Mouse (Mus musculus) lung, embryonic 15.5 days (tissue): ENCODE results near the gene Cypt14. TPM values are rescaled to one million over a fixed set of nuclear protein-coding genes. Genes with fewer than 3 reads are reported as not detected.
"Not testable (repeated sequence)": the region's sequence is repeated elsewhere in the genome, so short reads cannot be mapped to it uniquely, and the experiment has no call there.

ENCODE experiments used
- ATAC-seq: fragments of 200-750 bp; cut with Nextera tagmentation; 2 replicates; pipeline ENCODE4 v1.8.0; 2017; ENCODE audit warnings: moderate number of reproducible peaks, borderline replicate concordance; ENCODE audit not compliant: low FRiP score, low TSS enrichment; ENCODE audit errors: extremely low read depth
- H3K27ac ChIP-seq: fragments of 300-500 bp; sonication (generic); 2 replicates; pipeline ENCODE4 v1.5.1; 2015; ENCODE audit warnings: moderate library complexity, mild to moderate bottlenecking, inconsistent platforms
- H3K27me3 ChIP-seq: fragments of 300-500 bp; sonication (generic); 2 replicates; pipeline ENCODE4 v1.6.1; 2015; ENCODE audit warnings: inconsistent platforms
- H3K36me3 ChIP-seq: fragments of 300-500 bp; sonication (generic); 2 replicates; pipeline ENCODE4 v1.6.1; 2015; ENCODE audit warnings: inconsistent platforms
- H3K4me1 ChIP-seq: fragments of 300-500 bp; sonication (generic); 2 replicates; pipeline ENCODE4 v1.6.1; 2015; ENCODE audit warnings: inconsistent platforms
- H3K4me2 ChIP-seq: fragments of 300-500 bp; sonication (generic); 2 replicates; pipeline ENCODE4 v1.6.1; 2015; ENCODE audit warnings: inconsistent platforms, mild to moderate bottlenecking, moderate library complexity
- H3K4me3 ChIP-seq: fragments of 300-500 bp; sonication (generic); 2 replicates; pipeline ENCODE4 v1.5.1; 2015; ENCODE audit warnings: mild to moderate bottlenecking, inconsistent platforms
- H3K9ac ChIP-seq: fragments of 300-500 bp; sonication (generic); 2 replicates; pipeline ENCODE4 v1.6.1; 2015; ENCODE audit warnings: inconsistent platforms
- H3K9me3 ChIP-seq: fragments of 300-500 bp; sonication (generic); 2 replicates; pipeline ENCODE4 v1.6.1; 2016; ENCODE audit warnings: inconsistent platforms
- WGBS: fragments of 180-500 bp; shearing (Covaris S2); methylation state at CpG from one replicate; pipeline ENCODE4 v1.1.7; 2015; 5-methylcytosine and 5-hydroxymethylcytosine counted together
- polyA plus RNA-seq: library from polyadenylated mRNA; unstranded; fragments of >200 nt; fragmentation: Nextera tagmentation; extraction: Ambion mirVana; gene quantifications from 2 replicates; pipeline ENCODE4 v1.2.1, GENCODE M21; 2015

Gene Cypt14
- polyA plus RNA-seq = not detected in 2 replicates

GRCm38 (mm10) chrX:39863504-39863903, at the start of gene Cypt14:
Gene Cypt14 (minus strand): TSS chrX:39863604.
- H3K9me3 ChIP-seq, H3K9ac ChIP-seq, H3K27me3 ChIP-seq, H3K27ac ChIP-seq, H3K36me3 ChIP-seq, H3K4me3 ChIP-seq, H3K4me1 ChIP-seq, H3K4me2 ChIP-seq, ATAC-seq: not testable (repeated sequence)
- WGBS = 66% methylated on average over 2 of the region's 2 CpGs
